Mouse (Mus musculus): ENCODE measurements at regions not wholly inside any gene's neighbourhood (a gene's known extent, or its start where the extent isn't known, plus 50 kb on each side); places are given as distances from the start of the nearest gene placed in this dataset.
A peak's percentile ranks its signal among the peaks of the same experiment; 100 is the strongest.

- Histone ChIP-seq H3K27ac (peak overlapping the region; percentile 69), H3K4me3 (peak overlapping the region; percentile 43), H3K36me3 (no peaks in the 10 kb centered on the region), H3K9me3 (no peaks in the 10 kb centered on the region), H3K9ac (peak overlapping the region; percentile 55; the same call in 1 of the 2 replicates), H3K27me3 (no peaks in the 10 kb centered on the region), H3K4me2 (peak overlapping the region; percentile 56), H3K4me1 (replicated peaks) (peaks cover 9% of the 10 kb centered on the region; the same call in 1 of the 2 replicates)
- peak; percentile 92 for ATAC-seq (ENCODE audit: low FRiP score)
- 12% methylated on average over 11 of the region's 11 CpGs for WGBS
Observed at GRCm38 (mm10) chr6:67168031-67168777, 69.8 kb upstream of the Serbp1 start.

DNA sequence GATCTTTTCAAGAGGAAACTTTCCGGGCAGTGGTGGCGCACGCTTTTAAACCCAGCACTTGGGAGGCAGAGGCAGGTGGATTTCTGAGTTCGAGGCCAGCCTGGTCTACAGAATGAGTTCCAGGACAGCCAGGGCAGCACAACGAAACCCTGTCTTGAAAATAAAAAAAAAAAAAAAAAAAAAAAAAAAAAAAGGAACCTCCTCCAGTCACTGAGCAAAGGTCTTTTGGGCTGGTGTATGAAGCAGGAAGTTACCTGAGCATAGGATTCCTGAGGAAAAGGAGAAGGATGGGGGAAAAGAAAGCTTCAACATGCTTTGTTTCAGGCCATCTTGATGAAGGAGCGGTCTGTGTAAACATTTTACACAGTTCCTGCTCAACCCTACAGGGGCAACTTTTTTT, 72.9 kb upstream of the Serbp1 start:
- Histone ChIP-seq H3K4me3 (no peak overlapping the region), H3K27me3 (no peaks in the 10 kb centered on the region), H3K36me3 (no peaks in the 10 kb centered on the region), H3K4me1 (replicated peaks) (peaks cover 9% of the 10 kb centered on the region; the same call in 1 of the 2 replicates), H3K9ac (no peak overlapping the region), H3K4me2 (no peak overlapping the region), H3K27ac (no peak overlapping the region), H3K9me3 (no peaks in the 10 kb centered on the region)
- 95% methylated on average over 6 of the region's 6 CpGs for WGBS
- no peak for ATAC-seq (ENCODE audit: low FRiP score)

DNA sequence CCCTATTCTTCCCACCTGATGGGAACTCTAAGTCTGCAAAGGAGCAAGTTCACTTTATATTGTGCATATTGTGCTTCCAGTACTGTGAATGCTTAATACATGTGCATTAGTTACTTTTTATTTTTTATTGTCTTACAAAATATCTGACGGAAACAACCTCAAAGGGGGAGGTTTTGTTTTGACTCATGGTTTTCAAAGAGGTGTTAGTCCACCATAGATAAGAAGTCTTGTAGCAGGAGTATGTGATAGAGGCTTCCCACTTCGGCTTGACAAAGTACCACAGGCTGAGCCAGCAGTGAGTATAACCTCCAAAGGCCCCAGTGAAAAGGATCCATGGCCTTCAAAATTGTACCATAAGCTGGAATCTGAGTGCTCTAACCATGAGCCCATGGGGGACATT, 74.0 kb upstream of the Serbp1 start:
- 91% methylated on average over 2 of the region's 2 CpGs for WGBS
- no peak for ATAC-seq (ENCODE audit: low FRiP score)

GRCm38 (mm10) chr6:67162814-67163213, 75.2 kb upstream of the Serbp1 start:
- H3K9me3 ChIP-seq = no peaks in the 10 kb centered on the region
- no peaks in the 10 kb centered on the region for H3K36me3 ChIP-seq
- no peak overlapping the region for H3K9ac ChIP-seq
- 71% methylated on average over 3 of the region's 3 CpGs for WGBS
- no peak overlapping the region for H3K27ac ChIP-seq
- no peaks in the 10 kb centered on the region for H3K27me3 ChIP-seq
- ATAC-seq (ENCODE audit: low FRiP score) = no peak
- peaks cover 3% of the 10 kb centered on the region; the same call in 1 of the 2 replicates for H3K4me1 ChIP-seq (replicated peaks)
- no peak overlapping the region for H3K4me2 ChIP-seq
- no peak overlapping the region for H3K4me3 ChIP-seq

More for the DNA sequence above, 74.0 kb upstream of the Serbp1 start:
- Histone ChIP-seq H3K9ac (no peak overlapping the region), H3K4me2 (no peak overlapping the region), H3K27me3 (no peaks in the 10 kb centered on the region), H3K27ac (no peak overlapping the region), H3K9me3 (no peaks in the 10 kb centered on the region), H3K4me3 (no peak overlapping the region), H3K36me3 (no peaks in the 10 kb centered on the region), H3K4me1 (replicated peaks) (peaks cover 9% of the 10 kb centered on the region; the same call in 1 of the 2 replicates)

DNA sequence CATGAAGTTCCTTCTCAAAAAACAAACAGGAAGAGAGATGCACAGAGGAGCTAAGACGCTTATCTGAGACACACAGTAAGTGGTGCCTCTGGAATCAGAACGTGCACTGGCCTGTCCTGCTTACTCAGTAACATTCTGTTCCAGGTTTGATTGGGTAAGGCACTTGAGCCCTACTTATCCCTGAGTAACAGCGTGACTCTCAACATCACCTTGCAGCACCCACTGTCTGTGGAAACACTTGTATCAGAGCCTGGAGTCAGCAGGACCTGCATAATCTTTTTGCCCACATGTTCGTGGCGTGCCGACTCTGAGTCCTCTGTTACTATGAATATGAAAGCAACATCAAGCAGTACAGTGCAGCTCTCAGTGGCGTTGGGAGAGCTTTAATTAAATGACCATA, 76.4 kb upstream of the Serbp1 start:
- Histone ChIP-seq H3K9me3 (no peaks in the 10 kb centered on the region), H3K4me3 (no peak overlapping the region), H3K4me1 (replicated peaks) (0 out of 2 replicates have a peak, but pooled peaks cover 2% of the 10 kb centered on the region), H3K36me3 (no peaks in the 10 kb centered on the region), H3K27me3 (no peaks in the 10 kb centered on the region), H3K27ac (no peak overlapping the region), H3K4me2 (no peak overlapping the region), H3K9ac (no peak overlapping the region)
- ATAC-seq (ENCODE audit: low FRiP score) = no peak
- 76% methylated on average over 7 of the region's 7 CpGs for WGBS

DNA sequence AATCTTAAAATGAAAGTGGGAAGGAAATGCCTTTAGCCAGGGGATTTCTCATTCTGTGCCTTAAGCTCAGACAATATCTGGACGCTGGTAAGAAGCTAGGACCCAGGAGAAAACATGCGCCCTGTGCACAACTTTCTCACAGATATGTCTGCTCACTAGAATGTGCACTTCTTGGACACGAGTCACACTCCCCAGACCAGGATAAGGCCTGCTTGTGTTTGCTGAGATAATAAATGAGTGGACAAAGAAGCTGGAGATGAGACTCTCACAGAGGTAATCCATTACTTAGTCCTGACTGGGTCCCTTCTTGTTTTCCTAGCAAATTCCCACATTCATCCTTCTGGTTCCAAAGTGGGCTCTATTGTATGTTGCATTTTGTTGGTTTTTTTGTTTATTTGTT, 77.4 kb upstream of the Serbp1 start:
- 0 out of 2 replicates have a peak, but pooled peaks cover 2% of the 10 kb centered on the region for H3K4me1 ChIP-seq (replicated peaks)
- no peaks in the 10 kb centered on the region for H3K27me3 ChIP-seq
- no peak for ATAC-seq (ENCODE audit: low FRiP score)
- WGBS = 80% methylated on average over 3 of the region's 3 CpGs
- no peak overlapping the region for H3K27ac ChIP-seq
- no peaks in the 10 kb centered on the region for H3K9me3 ChIP-seq
- no peak overlapping the region for H3K4me3 ChIP-seq
- H3K9ac ChIP-seq = no peak overlapping the region
- H3K4me2 ChIP-seq = no peak overlapping the region
- no peaks in the 10 kb centered on the region for H3K36me3 ChIP-seq

- no peaks in the 10 kb centered on the region for H3K36me3 ChIP-seq
- H3K4me2 ChIP-seq = no peak overlapping the region
- H3K9me3 ChIP-seq = no peaks in the 10 kb centered on the region
- no peaks in the 10 kb centered on the region for H3K27me3 ChIP-seq
- 75% methylated on average over 5 of the region's 5 CpGs for WGBS
- no peak for ATAC-seq (ENCODE audit: low FRiP score)
- no peak overlapping the region for H3K4me3 ChIP-seq
- H3K27ac ChIP-seq = no peak overlapping the region
- 0 out of 2 replicates have a peak, but pooled peaks cover 2% of the 10 kb centered on the region for H3K4me1 ChIP-seq (replicated peaks)
- no peak overlapping the region for H3K9ac ChIP-seq
Observed at GRCm38 (mm10) chr6:67159726-67160523, 78.1 kb upstream of the Serbp1 start.

GRCm38 (mm10) chr6:67159224-67159623, 78.8 kb upstream of the Serbp1 start:
- WGBS = 14% methylated on average over 2 of the region's 2 CpGs
- H3K36me3 ChIP-seq = no peaks in the 10 kb centered on the region
- no peak overlapping the region for H3K27ac ChIP-seq
- no peaks in the 10 kb centered on the region for H3K27me3 ChIP-seq
- 0 out of 2 replicates have a peak, but pooled peaks cover 2% of the 10 kb centered on the region for H3K4me1 ChIP-seq (replicated peaks)
- H3K4me3 ChIP-seq = no peak overlapping the region
- ATAC-seq (ENCODE audit: low FRiP score) = peak; percentile 53; the same call in 1 of the 2 replicates
- peak overlapping the region; percentile 34; the same call in 1 of the 2 replicates for H3K4me2 ChIP-seq
- no peak overlapping the region for H3K9ac ChIP-seq
- no peaks in the 10 kb centered on the region for H3K9me3 ChIP-seq

- Histone ChIP-seq H3K36me3 (no peaks in the 10 kb centered on the region), H3K9ac (no peak overlapping the region), H3K27ac (no peak overlapping the region), H3K4me2 (peak overlapping the region; percentile 34), H3K27me3 (no peaks in the 10 kb centered on the region), H3K4me1 (replicated peaks) (0 out of 2 replicates have a peak, but pooled peaks cover 2% of the 10 kb centered on the region), H3K9me3 (no peaks in the 10 kb centered on the region), H3K4me3 (no peak overlapping the region)
- peak; percentile 89 for ATAC-seq (ENCODE audit: low FRiP score)
- 1% methylated on average over 10 of the region's 10 CpGs for WGBS
Observed at GRCm38 (mm10) chr6:67158765-67159164, 79.2 kb upstream of the Serbp1 start.

DNA sequence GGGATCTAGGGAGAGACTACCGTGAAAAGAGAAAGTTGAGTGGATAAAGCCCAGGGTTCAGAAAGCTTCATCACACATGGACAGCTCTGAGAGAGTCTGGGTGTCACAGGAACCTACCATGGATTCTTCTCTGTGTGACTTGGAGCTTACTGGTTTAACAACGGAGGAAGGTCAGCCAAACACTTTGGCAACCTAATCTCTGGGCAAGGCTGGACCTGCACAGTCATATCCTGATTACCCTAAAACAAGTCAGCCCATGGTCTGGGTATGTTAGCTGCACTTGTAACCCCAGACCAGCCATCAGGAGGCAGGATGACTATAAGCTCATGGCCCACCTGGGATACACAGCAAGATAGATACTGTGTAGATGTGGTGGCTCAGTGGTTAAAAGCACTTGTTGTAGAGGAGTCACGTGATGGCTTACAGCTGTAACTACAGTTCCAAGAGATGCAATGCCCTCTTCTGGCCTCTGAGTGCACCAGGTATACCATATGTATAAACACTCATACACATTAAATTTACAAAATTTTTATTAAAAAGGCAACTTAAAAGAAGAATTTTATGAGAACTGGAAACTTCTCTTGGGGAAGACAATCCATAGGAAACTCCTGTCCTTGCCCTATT, 85.0 kb upstream of the Serbp1 start:
- WGBS = 87% methylated on average over 3 of the region's 3 CpGs
- no peaks in the 10 kb centered on the region for H3K4me1 ChIP-seq (replicated peaks)
- no peak for ATAC-seq (ENCODE audit: low FRiP score)

DNA sequence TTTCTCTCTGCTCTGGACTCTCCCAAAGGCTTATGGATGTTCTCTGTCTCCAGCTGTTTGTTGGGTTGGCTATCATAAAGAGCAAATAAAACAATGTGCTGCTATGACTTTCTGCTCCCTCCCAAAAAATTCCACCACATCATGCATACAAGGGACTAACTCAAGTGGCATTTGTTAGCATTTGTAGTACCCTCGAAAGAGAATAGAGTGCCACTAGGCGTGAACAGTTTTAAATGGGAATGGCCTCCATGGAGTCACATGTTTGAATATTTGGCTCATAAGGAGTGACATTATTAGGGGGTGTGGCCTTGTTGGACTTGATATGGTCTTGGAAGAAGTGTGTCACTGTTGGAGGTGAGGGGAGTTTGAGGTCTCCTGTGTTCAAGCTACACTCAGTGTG, 86.5 kb upstream of the Serbp1 start:
- no peaks in the 10 kb centered on the region for H3K4me1 ChIP-seq (replicated peaks)
- 96% methylated on average over 2 of the region's 2 CpGs for WGBS
- no peaks in the 10 kb centered on the region for H3K27me3 ChIP-seq
- no peak overlapping the region for H3K27ac ChIP-seq
- H3K4me2 ChIP-seq = no peak overlapping the region
- no peaks in the 10 kb centered on the region for H3K36me3 ChIP-seq
- no peak overlapping the region for H3K9ac ChIP-seq
- no peaks in the 10 kb centered on the region for H3K9me3 ChIP-seq
- no peak for ATAC-seq (ENCODE audit: low FRiP score)
- no peak overlapping the region for H3K4me3 ChIP-seq

More for the DNA sequence above, 85.0 kb upstream of the Serbp1 start:
- H3K4me3 ChIP-seq = no peak overlapping the region
- H3K4me2 ChIP-seq = no peak overlapping the region
- H3K27ac ChIP-seq = no peak overlapping the region
- H3K9ac ChIP-seq = no peak overlapping the region
- no peaks in the 10 kb centered on the region for H3K9me3 ChIP-seq
- H3K36me3 ChIP-seq = no peaks in the 10 kb centered on the region
- H3K27me3 ChIP-seq = no peaks in the 10 kb centered on the region

DNA sequence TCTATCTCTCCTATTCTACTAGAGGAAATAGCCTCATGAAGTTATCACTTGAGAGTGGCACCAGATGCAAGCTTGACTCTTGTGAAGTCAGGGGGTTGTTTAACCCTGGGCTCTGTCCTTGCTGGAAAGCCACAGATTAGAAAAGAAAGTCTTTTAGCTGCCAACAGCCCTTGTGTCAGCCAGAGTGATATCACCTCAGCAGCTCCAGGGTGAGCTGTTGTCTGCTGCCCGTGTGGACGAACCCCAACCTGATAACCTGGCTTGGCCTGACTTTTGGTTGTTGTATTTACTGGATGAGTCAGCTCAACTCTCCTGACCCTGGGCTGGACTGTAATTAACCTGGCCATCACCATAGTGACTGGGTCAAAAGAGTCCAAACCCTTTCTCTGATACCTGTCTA, 88.6 kb upstream of the Serbp1 start:
- Histone ChIP-seq H3K9me3 (no peaks in the 10 kb centered on the region), H3K27me3 (no peaks in the 10 kb centered on the region), H3K4me1 (replicated peaks) (no peaks in the 10 kb centered on the region), H3K4me3 (no peak overlapping the region), H3K9ac (no peak overlapping the region), H3K36me3 (no peaks in the 10 kb centered on the region), H3K4me2 (no peak overlapping the region), H3K27ac (no peak overlapping the region)
- WGBS = 91% methylated on average over 2 of the region's 2 CpGs
- no peak for ATAC-seq (ENCODE audit: low FRiP score)
